Mouse (Mus musculus): ENCODE data around the gene Aak1.

- TF ChIP-seq GATA1 (IDR thresholded peaks at IDR 0.05; ENCODE audit: borderline replicate concordance, low read length) (no peak), FLI1 (IDR thresholded peaks at IDR 0.05; ENCODE audit: low read length) (no peak)
Observed at GRCm38 (mm10) chr6:86907191-86907590, 57.9 kb downstream of the Aak1 start.

All from megakaryocyte, embryonic 14.5 days (primary cell).